Mouse (Mus musculus) liver, embryonic 16.5 days (tissue): ENCODE measurements at regions not wholly inside any gene's neighbourhood (a gene's known extent, or its start where the extent isn't known, plus 50 kb on each side); places are given as distances from the start of the nearest gene placed in this dataset.
"Not testable (repeated sequence)": the region's sequence is repeated elsewhere in the genome, so short reads cannot be mapped to it uniquely, and the experiment has no call there.

Source experiments
- ATAC-seq: fragments of 200-750 bp; cut with Nextera tagmentation; 2 replicates; pipeline ENCODE4 v1.8.0; 2017; ENCODE audit warnings: low read depth, mild to moderate bottlenecking, moderate number of reproducible peaks, moderate library complexity
- H3K27ac ChIP-seq: fragments of 300-500 bp; sonication (generic); 2 replicates; pipeline ENCODE4 v1.5.1; 2014; ENCODE audit warnings: mild to moderate bottlenecking, low read length
- H3K27me3 ChIP-seq: fragments of 300-500 bp; sonication (generic); 2 replicates; pipeline ENCODE4 v1.6.1; 2014; ENCODE audit warnings: low read depth, low read length, mixed read lengths; ENCODE audit not compliant: control insufficient read depth, insufficient read depth
- H3K36me3 ChIP-seq: fragments of 300-500 bp; sonication (generic); 2 replicates; pipeline ENCODE4 v1.6.1; 2014; ENCODE audit warnings: mild to moderate bottlenecking; ENCODE audit not compliant: control insufficient read depth, insufficient read depth
- H3K4me1 ChIP-seq: fragments of 300-500 bp; sonication (generic); 2 replicates; pipeline ENCODE4 v1.6.1; 2014; ENCODE audit warnings: low read depth, low read length, mixed read lengths; ENCODE audit not compliant: control insufficient read depth
- H3K4me2 ChIP-seq: fragments of 300-500 bp; sonication (generic); 2 replicates; pipeline ENCODE4 v1.6.1; 2014; ENCODE audit warnings: low read depth, low read length, mixed read lengths
- H3K4me3 ChIP-seq: fragments of 300-500 bp; sonication (generic); 2 replicates; pipeline ENCODE4 v1.5.1; 2014; ENCODE audit warnings: low read depth, mild to moderate bottlenecking, low read length
- H3K9ac ChIP-seq: fragments of 300-500 bp; sonication (generic); 2 replicates; pipeline ENCODE4 v1.6.1; 2014; ENCODE audit warnings: low read depth, low read length
- H3K9me3 ChIP-seq: fragments of 300-500 bp; sonication (generic); replicated peaks from 2 replicates; pipeline ENCODE4 v1.6.1; 2016; ENCODE audit warnings: low read length; ENCODE audit not compliant: control insufficient read depth
- WGBS: fragments of 180-500 bp; shearing (Covaris S2); extraction: QIAGEN DNeasy Blood & Tissue Kit; methylation state at CpG from one replicate; pipeline ENCODE4 v1.1.7; 2014; ENCODE audit not compliant: insufficient replicate concordance; 5-methylcytosine and 5-hydroxymethylcytosine counted together

DNA sequence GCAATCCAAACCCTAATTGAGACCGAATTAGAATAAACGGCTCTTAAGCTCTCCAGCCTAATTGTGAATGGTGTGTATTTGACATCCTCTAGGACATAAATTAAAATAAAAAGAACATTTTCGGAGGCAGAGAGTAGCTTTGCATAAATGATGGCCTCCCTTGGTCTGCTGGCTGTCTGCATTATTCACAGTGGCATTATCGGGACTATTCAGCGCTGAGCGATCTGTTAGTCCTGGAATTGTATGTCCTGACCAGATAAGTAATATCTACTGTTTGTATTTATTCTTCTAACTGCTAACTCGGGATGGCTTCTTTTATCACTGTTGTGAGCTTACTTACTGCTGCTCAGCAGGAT lies 299.6 kb downstream of the Chl1 start:
- no peak overlapping the region for H3K4me3 ChIP-seq
- H3K9me3 ChIP-seq, result no peaks in the 10 kb centered on the region
- ATAC-seq, result peak; percentile 51
- H3K9ac ChIP-seq, result no peak overlapping the region
- 15% methylated on average over 7 of the region's 7 CpGs for WGBS
- no peaks in the 10 kb centered on the region for H3K27me3 ChIP-seq
- H3K36me3 ChIP-seq, result no peaks in the 10 kb centered on the region
- no peak overlapping the region for H3K4me2 ChIP-seq
- no peak overlapping the region for H3K27ac ChIP-seq
- no peaks in the 10 kb centered on the region for H3K4me1 ChIP-seq

DNA sequence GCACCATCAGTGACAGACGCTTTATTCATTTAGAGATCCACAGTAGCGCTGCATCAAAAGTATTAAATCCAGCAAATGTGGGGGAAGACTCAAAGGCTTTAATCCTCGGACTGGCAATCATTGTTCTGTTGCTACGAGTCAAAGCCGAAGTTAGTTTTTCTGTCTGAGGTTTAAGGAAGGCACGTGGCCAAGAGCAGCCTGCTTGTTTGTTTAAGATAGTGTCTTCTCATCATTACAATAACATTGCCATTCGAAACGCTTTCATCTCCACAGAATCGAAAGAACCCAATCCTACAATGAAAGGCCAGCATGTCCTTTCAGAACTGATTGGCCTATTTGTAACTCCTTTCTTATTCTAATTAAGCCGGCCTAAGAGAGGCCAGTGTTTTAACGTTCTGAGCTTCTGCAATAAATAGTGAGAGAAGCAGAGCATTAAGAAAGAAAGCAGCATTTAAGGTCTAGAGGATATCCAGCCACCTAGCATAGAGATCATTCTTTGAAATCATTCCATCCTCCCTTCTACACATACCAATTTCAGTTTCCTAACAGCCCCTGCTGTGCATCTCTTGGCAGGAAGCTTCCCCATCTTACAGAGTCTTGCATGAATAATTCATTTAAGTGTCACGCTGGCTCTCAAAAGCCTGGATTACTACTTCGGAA lies 300.1 kb downstream of the Chl1 start:
- H3K4me2 ChIP-seq, result no peak overlapping the region
- H3K36me3 ChIP-seq, result no peaks in the 10 kb centered on the region
- no peaks in the 10 kb centered on the region for H3K4me1 ChIP-seq
- no peaks in the 10 kb centered on the region for H3K9me3 ChIP-seq
- no peak for ATAC-seq
- H3K4me3 ChIP-seq, result no peak overlapping the region
- no peak overlapping the region for H3K9ac ChIP-seq
- H3K27ac ChIP-seq, result no peak overlapping the region
- 3% methylated on average over 13 of the region's 13 CpGs for WGBS
- H3K27me3 ChIP-seq, result no peaks in the 10 kb centered on the region

GRCm38 (mm10) chr6:103816396-103816795 lies 306.0 kb downstream of the Chl1 start:
- H3K4me3 ChIP-seq, H3K9ac ChIP-seq, H3K9me3 ChIP-seq, H3K4me1 ChIP-seq, H3K36me3 ChIP-seq, H3K4me2 ChIP-seq, H3K27ac ChIP-seq, H3K27me3 ChIP-seq, ATAC-seq: not testable (repeated sequence)
- WGBS, result 60% methylated on average over 5 of the region's 5 CpGs

DNA sequence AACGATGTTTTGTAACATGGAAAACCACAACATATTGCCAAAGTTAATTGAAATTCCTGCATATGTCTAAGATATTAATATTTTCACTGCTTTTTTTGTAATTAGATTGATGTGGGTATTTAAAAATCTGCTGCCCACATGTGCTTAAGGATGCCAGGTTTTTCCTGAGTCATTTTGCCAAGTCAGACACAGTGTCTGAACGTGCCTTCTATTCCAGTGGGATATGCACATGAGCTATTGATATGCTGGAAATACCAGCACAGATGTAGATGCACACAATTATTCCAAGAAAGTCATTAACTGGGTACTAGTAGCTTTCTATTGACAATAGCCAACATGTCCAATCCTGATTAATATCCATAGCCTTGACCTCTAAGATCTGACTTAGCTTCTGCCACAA lies 315.7 kb downstream of the Chl1 start:
- Histone ChIP-seq H3K4me3 (no peak overlapping the region), H3K4me1 (no peaks in the 10 kb centered on the region), H3K9me3 (no peaks in the 10 kb centered on the region), H3K27ac (no peak overlapping the region), H3K4me2 (no peak overlapping the region), H3K36me3 (no peaks in the 10 kb centered on the region), H3K27me3 (no peaks in the 10 kb centered on the region), H3K9ac (no peak overlapping the region)
- no peak for ATAC-seq
- WGBS, result 54% methylated on average over 2 of the region's 2 CpGs

DNA sequence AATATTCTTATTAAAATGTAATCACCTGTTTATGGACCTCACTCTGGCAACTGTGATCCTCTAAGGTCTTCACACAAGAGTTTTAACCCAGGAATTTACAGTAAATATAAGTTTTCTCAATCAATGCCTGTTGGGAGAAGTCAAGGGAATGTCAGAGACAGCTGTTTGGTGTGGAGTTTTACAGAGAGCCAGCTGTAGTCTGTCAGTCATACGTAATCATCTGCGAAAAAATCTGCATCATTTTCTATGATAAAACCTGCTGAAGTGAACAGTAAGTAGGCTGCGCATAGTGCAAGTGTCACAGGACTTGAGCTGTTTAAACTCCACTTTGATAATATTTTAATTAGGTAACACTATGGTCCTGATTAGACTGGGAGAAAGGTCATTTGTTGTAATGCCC lies 317.2 kb downstream of the Chl1 start:
- H3K4me2 ChIP-seq, result no peak overlapping the region
- no peak overlapping the region for H3K4me3 ChIP-seq
- H3K4me1 ChIP-seq, result no peaks in the 10 kb centered on the region
- no peak for ATAC-seq
- H3K9me3 ChIP-seq, result no peaks in the 10 kb centered on the region
- no peaks in the 10 kb centered on the region for H3K36me3 ChIP-seq
- no peaks in the 10 kb centered on the region for H3K27me3 ChIP-seq
- no peak overlapping the region for H3K9ac ChIP-seq
- 69% methylated on average over 3 of the region's 3 CpGs for whole genome bisulfite sequencing
- H3K27ac ChIP-seq, result no peak overlapping the region

- no peak overlapping the region for H3K27ac ChIP-seq
- H3K36me3 ChIP-seq, result no peaks in the 10 kb centered on the region
- ATAC-seq, result no peak
- WGBS, result 52% methylated on average over 1 of the region's 1 CpGs
- H3K9me3 ChIP-seq, result no peaks in the 10 kb centered on the region
- no peak overlapping the region for H3K4me3 ChIP-seq
- H3K4me1 ChIP-seq, result no peaks in the 10 kb centered on the region
- H3K4me2 ChIP-seq, result no peak overlapping the region
- H3K9ac ChIP-seq, result no peak overlapping the region
- no peaks in the 10 kb centered on the region for H3K27me3 ChIP-seq
These were observed 318.5 kb downstream of the Chl1 start for GRCm38 (mm10) chr6:103828866-103829265.

- Histone ChIP-seq H3K36me3 (no peaks in the 10 kb centered on the region), H3K4me3 (no peak overlapping the region), H3K4me1 (no peaks in the 10 kb centered on the region), H3K9me3 (no peaks in the 10 kb centered on the region), H3K9ac (no peak overlapping the region), H3K27ac (no peak overlapping the region), H3K4me2 (no peak overlapping the region), H3K27me3 (no peaks in the 10 kb centered on the region)
- no peak for ATAC-seq
- 53% methylated on average over 4 of the region's 4 CpGs for WGBS
These were observed 321.9 kb downstream of the Chl1 start for GRCm38 (mm10) chr6:103832301-103832700.

- Histone ChIP-seq H3K9ac (no peak overlapping the region), H3K27ac (no peak overlapping the region), H3K36me3 (no peaks in the 10 kb centered on the region), H3K27me3 (no peaks in the 10 kb centered on the region), H3K4me1 (no peaks in the 10 kb centered on the region), H3K4me2 (no peak overlapping the region), H3K4me3 (no peak overlapping the region), H3K9me3 (no peaks in the 10 kb centered on the region)
- WGBS, result 58% methylated on average over 9 of the region's 9 CpGs
- no peak for ATAC-seq
These were observed 322.4 kb downstream of the Chl1 start for GRCm38 (mm10) chr6:103832808-103833207.

GRCm38 (mm10) chr6:103833501-103834132 lies 323.2 kb downstream of the Chl1 start:
- H3K27ac ChIP-seq, result no peak overlapping the region
- H3K4me2 ChIP-seq, result no peak overlapping the region
- no peak overlapping the region for H3K4me3 ChIP-seq
- H3K9me3 ChIP-seq, result no peaks in the 10 kb centered on the region
- no peaks in the 10 kb centered on the region for H3K36me3 ChIP-seq
- no peaks in the 10 kb centered on the region for H3K4me1 ChIP-seq
- no peaks in the 10 kb centered on the region for H3K27me3 ChIP-seq
- 40% methylated on average over 16 of the region's 16 CpGs for WGBS
- ATAC-seq, result no peak
- H3K9ac ChIP-seq, result no peak overlapping the region
